Mouse (Mus musculus): ENCODE results near the gene Tmigd3. TPM values are rescaled to one million over a fixed set of nuclear protein-coding genes. Genes with fewer than 3 reads are reported as not detected.
"Not testable (repeated sequence)": the region's sequence is repeated elsewhere in the genome, so short reads cannot be mapped to it uniquely, and the experiment has no call there.

Tmigd3 gene
- total RNA-seq, 2 experiments from 2014 or later = not detected

DNA sequence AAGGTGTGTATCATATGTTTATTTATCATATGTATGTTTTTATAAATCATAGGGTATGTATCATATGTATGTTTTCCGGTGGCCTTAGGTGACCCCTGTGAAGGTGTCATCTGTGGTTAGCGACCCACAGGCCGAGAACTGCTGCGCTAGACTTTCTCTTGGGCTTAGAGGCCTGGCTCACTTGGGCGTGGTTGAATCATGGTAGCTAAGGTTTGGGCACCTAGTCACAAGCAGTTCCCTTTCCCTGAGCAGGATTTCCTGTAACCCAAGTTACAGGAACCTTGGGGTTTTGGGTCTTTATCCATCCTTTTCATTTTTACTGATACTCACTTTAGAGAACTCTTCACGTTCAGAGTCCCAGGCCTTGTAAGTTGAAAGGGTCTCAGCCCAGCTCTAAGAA, 29.6 kb downstream of the Tmigd3 start:
- no peak for DNase-seq (ENCODE audit: low spot score in 2 of 2)

DNA sequence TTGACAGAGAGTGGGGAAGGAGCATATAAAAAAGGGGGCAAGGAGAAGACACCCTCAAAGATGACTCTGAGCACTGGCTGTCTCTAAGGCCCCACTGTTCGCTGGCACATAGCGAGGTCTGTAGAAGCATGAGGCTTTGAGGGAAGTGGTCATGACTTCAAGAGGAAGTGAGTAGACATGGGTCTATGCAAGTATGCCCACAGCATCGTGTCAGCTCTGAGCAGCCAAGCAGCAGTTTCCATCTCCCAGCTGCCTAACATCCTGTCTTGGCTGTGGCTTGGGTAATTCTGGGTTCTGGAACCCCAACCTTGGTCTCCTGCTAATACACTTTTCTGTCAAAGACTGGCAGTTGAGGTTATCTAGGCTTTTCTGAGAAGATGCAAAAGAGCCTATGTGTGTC, 30.0 kb downstream of the Tmigd3 start:
- DNase-seq (ENCODE audit: low spot score in 2 of 2) = no peak

DNA sequence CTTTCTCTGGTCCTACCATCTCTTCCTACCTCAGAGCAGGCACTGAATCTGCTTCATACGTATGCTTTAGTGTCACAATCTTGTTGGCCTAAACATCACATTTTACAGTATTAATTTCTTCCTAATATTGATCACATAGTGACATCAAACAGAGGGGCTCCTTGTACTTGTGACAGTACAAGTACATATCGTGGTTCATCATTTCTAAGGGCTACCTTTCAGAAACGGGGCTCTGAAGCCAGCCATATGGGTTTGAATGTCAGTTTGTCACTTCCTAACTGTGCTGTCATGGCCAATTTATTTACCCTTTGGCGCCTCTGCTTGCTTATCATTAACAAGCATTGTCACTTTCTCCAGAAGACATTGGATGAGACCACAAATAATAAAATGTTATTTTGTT, 30.8 kb downstream of the Tmigd3 start:
- DNase-seq (ENCODE audit: low spot score in 2 of 2) = no peak

DNA sequence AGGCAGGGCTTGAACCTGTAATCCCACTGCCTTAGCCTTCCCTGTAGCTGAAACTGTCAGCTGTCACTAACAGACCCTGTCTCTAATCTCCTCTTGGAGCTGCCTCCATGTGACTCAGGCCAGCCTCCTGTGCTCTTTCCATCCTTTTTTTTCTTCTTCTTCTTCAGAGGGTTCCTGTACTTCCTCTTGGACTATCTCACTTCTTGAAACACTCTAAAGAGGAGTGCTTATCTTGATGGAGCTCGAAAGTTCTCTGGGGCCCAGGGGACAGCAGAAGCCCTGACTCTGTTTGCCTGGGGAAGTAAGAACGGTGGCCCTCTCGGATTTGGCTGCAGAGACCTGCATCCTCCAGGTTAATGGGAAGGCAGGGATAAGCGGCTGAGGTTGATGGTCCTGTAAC, 33.5 kb downstream of the Tmigd3 start:
- no peak for DNase-seq (ENCODE audit: low spot score in 2 of 2)

DNA sequence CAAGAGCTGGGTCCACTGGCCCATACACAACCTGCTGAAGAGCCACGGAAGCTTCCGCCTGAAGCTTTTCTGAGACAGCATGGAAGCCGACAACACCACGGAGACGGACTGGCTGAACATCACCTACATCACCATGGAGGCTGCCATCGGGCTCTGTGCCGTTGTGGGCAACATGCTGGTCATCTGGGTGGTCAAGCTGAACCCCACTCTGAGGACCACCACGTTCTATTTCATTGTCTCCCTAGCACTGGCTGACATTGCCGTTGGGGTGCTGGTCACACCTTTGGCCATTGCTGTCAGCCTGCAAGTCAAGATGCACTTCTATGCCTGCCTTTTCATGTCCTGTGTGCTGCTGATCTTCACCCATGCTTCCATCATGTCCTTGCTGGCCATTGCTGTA, 34.0 kb downstream of the Tmigd3 start:
- no peak for DNase-seq (ENCODE audit: low spot score in 2 of 2)

DNA sequence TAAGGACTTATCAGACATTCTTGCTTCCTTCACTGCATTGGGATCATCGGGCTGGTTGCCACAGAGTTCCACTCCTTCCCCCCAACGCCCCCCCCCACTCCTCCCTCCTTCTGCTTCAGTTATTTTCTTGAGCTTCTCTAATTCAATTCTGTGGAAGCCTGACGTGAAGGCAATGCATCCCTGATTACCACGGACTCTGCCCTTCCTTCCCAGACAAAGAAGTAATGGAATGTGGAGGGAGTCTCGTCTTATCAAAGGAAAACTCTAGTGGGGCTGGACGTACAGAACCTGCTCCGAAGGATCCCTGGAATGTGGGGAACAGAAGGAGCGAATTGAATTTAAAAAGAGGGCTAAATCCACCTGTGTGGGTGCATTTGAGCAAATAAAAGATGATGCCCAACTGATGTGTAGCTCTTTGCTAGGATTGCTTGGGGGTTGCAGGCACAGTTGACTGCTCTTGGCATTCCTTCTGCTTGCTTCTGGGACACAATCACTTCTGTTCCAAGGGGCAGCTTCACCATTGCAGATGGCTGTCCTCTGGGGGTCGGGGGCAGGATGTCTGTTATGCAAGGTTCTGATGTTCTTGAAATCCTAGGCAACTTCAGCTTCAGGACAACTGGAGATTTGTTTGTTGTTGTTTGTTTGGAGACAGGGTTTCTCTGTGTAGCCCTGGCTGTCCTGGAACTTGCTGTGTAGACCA, 37.4 kb downstream of the Tmigd3 start:
- DNase-seq (ENCODE audit: low spot score in 2 of 2) = no peak

DNA sequence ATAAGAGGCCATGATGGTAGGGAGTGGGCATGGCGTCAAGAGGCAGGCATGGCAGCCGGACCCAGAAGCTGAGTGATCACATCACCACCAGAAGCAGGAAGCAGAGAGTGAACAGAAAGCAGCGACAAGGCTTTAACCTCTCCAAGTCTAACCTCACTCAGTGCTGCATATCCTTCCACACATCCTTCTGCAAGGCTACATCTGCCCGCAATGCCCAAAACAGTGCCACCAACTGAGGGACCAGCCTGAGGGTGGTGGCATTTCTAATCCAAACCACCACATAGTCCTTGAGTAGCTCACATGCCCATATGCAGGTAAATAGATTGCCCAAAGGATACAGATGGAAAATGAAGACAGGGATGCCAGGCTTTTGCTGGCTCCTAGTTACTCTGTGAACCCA, 38.3 kb downstream of the Tmigd3 start:
- no peak for DNase-seq (ENCODE audit: low spot score in 2 of 2)

DNA sequence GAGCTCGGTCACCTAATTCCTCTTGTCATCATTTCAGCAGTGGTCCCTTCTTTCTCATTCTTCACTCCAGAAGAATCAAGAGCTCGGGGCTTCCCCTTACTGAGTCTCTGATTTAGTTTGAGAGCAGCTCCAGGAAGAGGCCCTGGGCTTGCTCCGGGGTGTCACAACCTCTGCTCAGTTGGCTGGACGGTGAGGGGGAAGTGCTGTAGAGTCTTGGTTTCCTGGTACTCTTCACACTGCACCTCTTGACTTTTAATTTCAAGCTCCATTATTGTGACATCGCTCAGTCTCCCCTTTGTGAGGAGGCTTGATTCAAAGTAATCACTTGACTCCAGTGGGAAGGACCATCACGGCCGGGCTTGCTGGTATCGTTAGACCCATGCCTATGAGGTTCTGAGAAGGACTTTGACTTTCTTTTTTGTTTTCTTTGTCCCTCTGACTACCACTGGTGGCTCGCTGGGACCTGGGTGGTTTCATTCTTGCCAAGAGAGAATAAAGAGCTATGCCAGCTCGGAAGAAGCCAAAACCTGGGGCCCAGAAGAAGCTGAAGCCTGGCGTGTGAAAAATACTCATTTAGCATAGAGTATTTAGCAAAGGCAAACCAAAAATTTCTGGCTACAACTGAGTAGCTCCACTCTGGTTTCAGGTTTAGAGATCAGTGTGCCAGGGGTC, 40.0 kb downstream of the Tmigd3 start:
- DNase-seq (ENCODE audit: low spot score in 2 of 2) = no peak

DNA sequence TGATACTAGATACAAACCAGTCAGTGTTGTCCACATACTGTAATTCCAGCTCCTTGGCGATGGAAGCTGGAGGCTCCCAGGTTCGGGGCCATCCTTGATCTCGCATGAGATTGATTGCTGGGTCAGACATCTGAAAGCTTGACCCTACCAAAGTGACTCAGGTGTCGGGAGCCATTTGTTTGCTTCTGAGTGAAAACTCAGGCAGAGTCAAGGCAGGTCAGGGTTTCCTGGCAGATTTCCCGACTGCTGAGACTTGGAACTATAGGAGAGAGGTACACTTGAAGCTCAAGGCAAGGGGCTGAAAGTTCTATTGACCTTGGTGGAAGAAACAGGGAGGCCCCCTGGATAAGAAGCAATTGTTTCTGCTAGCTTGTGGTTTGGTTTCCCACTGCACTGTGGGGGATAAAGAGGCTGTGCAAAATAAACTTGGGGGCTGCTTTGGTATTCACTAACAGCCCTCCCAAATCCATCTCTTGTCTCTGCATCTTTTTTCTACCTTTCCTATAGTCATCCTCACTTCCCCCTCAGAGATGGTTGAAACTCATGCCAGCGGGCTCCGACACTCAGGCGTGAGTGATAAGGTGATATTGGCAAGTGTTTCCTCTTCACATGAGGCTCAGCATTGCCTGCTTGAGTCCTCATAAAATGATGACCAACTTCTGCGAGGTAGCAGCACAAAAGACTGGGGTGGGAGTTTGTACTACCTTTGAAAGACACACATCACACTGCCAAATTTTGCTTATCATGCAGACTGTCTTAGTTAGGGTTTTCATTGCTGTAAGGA, 41.6 kb downstream of the Tmigd3 start:
- DNase-seq (ENCODE audit: low spot score in 2 of 2) = no peak

DNA sequence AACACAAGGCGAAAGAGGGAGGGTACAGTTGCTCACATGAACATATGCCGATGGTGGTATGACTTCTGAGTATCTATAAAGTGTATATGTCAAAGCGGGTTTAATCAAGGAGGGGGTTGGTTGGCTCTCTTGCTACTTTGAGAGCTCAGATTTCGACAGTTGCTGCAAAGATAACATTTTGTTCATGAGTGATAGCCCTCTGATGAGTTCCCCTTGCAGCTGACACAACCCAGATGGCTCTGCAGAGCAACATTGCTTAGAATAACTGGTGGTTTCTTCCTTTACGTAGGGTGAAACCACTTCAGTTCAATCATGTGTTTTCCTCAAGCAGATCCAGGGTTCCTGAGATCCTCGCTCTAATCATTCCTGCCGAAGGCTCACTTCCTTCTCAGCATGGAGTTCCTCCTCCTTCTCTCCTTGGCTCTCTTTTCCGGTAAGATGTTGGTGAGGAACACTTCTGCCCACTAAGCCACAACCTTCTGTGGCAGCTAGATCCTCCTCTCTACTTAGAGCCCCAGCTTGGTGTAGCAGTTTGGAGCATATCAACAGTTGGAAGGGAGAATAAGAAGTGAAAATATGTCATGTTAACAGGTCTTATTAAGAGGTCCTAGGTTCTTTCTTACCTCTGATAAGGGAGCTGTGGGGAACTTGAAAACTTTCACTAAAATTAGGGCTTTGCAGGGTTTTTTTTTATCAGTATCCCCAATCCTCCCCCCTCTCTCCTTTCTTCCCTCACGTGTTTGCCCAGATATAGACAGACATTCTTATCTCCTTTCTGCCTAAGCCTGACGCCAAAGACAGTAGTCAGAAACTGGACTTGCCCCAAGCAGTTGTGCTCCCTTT, 43.4 kb downstream of the Tmigd3 start:
- DNase-seq (ENCODE audit: low spot score in 2 of 2) = no peak

DNA sequence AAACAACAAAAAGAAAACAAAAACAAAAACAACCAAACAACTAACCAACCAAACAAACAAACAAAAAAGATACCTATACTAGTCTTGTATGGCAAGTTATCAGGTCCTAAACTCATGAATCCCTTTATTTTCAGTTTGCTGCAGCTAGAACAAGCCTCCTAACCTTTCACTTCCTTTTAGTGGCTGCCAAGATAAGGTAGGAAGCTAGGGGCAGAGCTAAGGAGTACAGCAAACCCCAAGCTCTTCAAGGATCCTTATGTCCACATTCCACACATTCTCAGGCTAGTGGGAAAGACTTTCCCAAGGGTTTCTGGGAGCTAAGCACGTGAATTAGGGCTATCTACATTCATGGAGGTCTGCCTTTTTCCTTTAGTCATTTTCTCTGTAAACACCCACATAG, 44.6 kb downstream of the Tmigd3 start:
- DNase-seq (ENCODE audit: low spot score in 2 of 2) = no peak

DNA sequence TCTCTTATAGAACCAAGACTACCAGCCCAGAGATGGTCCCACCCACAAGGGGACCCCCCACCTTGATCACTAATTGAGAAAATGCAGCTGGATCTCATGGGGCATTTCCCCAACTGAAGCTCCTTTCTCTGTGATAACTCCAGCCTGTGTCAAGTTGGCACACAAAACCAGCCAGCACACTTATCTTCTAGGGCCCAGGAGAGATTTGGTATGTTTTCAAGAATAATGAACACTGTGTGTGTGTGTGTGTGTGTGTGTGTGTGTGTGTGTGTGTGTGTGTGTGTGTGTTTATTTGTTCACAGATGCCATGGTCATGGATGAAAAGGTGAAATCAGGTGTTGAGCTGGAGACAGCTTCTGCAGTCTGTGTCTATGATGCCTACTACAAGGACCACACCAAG, 45.8 kb downstream of the Tmigd3 start:
- DNase-seq (ENCODE audit: low spot score in 2 of 2) = not testable (repeated sequence)

DNA sequence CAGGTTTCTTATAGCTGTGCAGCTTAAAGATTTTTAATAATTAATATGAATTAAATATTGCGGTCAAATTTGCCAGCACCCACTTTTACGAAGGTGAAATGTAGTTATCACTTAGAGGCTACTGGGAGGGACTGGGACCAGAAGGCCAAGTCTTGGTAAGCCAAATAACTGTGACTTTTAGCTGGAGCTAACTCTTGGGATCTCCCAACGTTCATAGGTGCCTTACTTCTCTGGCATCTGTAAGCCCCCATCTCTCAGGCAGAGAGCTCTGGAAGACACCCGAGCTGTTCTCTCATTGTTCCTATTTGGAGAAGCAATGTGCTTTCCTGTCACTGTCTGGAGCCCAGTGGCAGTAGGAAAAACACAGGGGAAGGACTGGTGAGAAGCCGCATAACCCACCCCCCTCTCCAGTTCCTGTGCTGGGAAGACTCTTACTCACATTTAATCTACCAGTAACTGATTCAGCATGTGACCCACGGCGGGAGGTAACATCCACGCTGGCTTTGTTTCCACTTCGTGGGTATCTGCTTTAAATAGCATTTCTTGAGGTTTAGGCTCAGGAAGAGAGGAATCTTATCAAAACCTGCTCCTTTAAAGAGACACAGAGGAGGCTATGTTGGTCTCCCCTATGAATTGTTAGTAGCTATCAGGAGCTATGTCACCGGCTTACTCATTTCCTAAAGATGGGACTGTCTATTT, 47.1 kb downstream of the Tmigd3 start:
- no peak for DNase-seq (ENCODE audit: low spot score in 2 of 2)

DNA sequence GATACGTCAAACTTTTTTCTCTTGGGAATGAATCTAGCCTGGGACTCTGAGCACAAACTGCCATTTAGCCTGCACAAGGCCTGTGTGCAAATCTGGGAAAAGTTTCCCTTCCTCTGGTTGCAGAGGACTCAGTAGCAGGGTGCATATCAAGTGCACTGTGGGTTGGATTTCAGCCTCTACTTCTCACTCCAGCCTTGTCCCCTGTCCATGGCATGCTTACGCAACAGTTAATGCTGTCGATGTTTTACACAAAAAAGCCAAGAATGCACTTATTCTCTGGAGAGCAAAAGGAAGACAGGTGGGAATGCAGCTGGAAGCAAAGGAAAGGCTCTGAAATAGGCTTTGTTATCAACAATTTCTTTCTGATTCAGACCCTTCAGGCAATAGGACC, 47.6 kb downstream of the Tmigd3 start:
- DNase-seq (ENCODE audit: low spot score in 2 of 2) = no peak

DNA sequence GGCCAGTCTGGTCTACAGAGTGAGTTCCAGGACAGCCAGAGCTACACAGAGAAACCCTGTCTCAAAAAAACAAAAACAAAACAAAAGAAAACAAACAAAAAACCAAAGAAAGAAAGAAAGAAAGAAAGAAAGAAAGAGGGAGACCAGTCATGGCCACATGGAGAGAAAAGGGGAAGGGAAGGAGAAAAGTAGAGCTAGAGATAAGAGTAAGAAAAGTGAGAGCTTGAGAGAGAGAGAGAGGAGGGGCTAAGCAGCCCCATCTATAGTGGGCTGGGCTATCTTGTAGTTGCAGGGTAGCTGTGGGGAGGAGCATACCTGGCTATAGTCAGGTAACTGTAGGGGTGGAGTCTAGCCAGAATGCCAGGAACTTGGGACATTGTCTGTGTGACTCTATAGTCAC, 50.0 kb downstream of the Tmigd3 start:
- not testable (repeated sequence) for DNase-seq (ENCODE audit: low spot score in 2 of 2)

DNA sequence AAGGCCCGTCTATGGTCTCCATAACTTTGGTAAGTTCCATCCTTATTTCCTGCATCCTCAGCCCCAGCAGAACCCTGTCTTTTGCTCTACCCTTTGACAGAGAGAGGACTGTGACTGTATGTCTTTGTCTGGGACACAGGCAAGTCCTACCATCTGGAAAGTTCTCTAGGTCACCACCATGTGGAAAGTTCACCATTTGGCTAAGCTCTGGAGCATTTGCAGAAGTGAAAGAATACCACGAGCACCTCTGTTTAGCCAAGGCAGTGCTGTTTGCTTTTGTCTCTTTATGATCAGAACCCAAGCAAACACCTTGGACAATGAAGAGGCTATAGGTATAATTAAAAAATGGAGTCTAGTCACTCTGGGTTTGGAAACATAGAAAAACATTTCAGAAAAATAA, 51.3 kb downstream of the Tmigd3 start:
- no peak for DNase-seq (ENCODE audit: low spot score in 2 of 2)

DNA sequence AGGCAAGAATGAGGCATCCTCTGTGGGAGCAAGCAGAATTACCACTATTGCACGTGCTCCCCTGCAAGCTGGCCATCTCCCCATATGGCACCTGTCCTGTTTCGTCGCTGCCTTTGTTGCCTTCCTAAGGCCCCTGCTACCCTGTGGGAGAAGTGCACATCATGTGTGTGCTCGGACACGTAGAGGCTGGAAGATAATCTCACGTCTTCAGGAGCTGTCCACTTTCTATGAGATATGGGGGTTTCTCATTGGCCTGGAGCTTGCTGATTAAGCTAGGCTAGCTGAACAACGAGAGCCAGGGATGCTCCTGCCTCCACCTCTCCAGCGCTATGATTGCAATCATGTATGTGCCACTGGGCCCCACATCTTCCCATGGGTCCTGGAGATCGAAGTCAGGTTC, 53.9 kb downstream of the Tmigd3 start:
- DNase-seq (ENCODE audit: low spot score in 2 of 2) = no peak

DNA sequence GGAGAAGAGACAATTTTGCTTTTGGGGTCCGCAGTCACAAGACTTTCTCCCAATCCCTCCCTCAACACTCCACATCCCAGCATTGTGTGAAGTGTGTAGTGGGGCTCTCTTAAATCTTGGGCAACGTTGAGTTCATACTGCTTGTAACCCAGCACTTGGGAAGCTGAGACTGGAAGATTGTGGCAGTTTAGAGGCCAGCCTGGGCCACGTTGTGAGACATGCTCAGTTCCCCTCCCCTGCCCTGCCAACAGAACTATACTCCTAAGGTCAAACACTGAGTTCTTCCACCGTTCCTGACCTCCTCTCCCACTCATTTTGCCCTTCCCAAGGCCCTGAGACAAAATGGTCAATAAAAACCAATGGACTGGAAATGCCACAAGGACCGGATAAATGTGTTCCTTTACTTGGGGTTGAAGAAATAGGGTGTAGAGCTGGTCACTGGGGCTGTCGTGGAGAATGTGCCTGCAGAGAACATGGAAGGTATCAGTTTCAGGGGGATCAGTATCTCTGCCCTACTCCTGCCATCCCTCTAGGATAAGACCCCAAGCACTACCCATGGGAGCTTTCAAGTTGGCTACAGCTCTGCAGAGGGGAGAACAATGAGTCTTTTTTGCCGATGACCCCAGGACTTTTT, 57.0 kb downstream of the Tmigd3 start:
- DNase-seq (ENCODE audit: low spot score in 2 of 2) = no peak

DNA sequence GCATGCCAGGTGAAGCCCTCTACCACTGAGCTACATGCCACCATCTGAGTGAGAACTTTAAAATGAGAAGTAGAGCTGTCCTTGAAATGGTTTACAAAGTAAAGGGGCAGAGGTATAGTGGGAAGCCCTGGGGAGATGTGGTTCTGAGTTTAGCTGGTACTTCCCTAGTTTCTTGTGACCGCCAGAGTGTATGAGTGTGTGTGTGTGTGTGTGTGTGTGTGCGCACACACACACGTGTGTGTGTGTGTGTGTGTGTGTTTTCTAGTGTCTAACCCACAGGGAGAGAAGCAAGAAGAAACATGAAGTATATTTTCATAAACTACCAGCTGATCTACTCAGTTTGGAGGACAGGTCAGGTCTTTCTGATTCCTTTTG, 57.5 kb downstream of the Tmigd3 start:
- DNase-seq (ENCODE audit: low spot score in 2 of 2) = no peak

DNA sequence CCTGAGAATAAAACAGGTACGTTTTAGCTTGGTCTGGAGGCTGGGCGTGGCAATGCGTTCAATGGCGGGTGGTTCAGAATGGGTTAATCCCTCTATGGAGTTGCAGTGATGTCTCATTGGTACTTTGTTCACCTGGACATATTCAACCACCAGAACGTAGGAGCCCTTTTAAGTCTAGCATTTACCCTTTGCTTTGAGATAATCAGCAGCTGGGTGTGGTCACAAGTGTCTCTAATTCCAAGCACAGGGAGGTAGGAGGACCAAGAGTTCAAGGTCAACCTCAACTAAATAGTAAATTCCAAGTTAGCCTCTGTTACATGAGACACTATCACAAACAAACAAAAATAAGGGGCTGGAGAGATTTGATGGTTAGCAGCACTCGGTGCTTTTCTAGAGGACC, 58.1 kb downstream of the Tmigd3 start:
- DNase-seq (ENCODE audit: low spot score in 2 of 2) = no peak
